Mouse (Mus musculus) yolk sac, embryonic 10.5 days (tissue): ENCODE results near the gene Stambpl1.

ENCODE experiments used
- DNase-seq: peaks from one replicate; pipeline ENCODE4 v3.0.0-alpha.2; 2017; ENCODE audit warnings: low spot score

Stambpl1 gene

DNA sequence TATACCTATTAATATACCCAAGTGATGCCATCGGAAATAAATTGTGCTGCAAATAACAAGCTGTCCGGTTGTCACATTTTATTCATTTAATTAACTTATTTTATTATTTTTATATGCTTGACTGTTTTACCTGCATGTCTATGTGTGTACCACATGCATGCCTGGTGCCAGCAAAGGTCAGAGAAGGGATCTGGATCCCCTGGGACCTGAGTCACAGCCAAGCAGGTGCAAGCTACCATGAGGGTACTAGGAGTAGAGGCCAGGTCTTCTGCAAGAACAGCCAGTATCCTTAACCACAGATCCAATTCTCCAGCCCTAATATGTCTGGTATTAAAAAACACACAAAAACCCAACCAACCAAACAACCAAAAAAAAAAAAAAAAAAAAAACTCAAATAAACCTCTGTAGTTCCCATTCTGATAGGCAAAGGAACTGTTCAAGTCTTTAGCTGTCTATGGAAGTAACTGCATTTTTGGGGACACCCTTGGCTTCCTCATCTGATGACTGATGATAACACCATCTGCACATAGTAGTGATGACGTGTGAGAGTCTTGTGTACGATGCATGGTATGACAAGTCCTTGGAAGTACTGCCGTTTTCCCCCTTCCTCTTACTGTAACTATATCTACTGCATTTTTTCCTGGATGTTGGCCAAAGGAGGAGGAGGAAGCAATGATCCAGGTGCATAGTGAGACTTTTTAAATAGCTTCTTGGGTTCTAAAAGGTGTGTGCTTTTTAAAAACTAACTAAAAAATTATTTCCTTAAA is 48.4 kb downstream of the Stambpl1 start:
- DNase-seq, result no peak

DNA sequence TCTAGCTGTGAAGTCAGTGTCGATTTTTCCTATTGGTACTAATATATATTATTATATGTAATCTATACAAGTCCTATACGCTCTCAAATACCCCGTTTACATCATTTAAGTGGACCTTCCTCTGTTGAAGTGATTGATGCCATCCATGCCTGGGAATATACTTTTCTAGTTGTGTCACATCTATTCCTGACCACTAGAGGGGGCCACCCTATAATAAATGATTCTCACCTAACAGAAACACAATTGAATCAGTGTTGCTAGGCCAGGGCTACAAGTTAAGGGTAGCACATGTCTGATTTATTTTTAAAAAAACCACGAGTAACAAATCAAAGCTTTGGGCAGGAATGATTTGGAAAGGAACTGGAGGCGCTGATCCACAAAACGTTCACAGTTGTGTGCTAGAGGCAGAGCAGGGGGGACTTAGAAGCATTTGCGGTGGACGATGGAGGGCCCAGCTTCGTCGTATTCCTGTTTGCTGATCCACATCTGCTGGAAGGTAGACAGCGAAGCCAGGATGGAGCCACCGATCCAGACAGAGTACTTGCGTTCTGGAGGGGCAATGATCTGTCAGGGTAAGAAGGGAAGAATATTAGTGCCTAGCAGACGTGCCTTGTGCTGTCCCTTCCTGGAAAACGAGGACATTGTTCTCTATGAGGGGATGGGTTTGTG is 49.4 kb downstream of the Stambpl1 start:
- DNase-seq, result no peak

DNA sequence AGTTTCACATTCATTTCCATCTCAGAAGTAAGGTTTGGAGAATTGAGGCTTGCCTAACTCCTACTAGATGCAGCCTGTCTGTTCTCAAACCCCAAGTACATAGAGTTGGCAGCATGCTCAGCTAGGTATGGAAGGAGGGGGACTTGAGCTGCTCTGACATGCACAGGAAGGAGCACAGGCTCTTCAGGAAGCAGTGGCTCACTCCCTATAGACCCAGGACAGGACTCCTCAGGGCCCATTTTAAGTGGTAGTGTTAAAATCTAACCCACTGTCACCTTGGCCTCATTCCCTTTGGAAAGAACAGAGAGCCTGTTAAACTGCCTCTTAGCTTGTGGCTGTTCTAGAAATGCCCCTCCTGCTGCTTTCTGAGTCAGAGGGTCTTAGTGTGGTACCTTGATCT is 50.9 kb downstream of the Stambpl1 start:
- no peak for DNase-seq

DNA sequence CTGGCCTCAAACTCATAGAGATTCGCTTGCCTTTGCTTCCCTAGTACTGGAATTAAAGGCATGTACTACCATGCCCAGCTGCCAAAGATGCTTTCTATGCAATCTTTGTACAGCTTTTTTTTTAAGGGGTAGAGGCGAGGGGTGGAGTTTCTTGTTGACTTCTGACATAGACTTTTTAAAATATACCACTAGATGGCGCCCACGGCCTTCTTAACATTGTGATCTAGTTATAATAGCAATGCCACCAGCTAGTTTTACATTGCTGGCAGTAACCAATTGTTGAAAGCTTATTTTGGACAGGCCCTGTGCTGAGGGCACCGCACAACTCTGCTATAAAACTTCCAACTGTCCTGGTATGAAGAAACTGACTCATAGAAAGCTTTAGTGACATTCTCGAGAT is 52.0 kb downstream of the Stambpl1 start:
- DNase-seq, result peak; percentile 48

DNA sequence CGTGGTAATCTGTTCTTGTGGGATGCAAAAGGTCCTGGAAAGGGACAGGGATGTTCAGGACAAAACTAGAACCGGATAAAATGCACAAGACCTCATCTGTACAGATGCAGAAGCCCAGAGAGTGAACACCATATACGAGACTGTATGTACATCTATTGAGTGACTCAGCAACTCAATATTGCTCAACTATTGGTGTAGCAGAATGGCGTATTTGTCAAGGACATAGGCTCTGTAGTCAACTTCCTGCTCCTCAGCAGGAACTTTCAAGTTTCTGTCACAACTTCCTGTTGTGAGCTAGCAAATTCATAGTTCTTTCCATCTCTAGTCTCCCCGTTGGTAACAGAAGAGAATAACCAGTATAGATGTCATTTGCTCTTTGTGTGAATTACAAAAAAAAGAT is 56.5 kb downstream of the Stambpl1 start:
- no peak for DNase-seq

DNA sequence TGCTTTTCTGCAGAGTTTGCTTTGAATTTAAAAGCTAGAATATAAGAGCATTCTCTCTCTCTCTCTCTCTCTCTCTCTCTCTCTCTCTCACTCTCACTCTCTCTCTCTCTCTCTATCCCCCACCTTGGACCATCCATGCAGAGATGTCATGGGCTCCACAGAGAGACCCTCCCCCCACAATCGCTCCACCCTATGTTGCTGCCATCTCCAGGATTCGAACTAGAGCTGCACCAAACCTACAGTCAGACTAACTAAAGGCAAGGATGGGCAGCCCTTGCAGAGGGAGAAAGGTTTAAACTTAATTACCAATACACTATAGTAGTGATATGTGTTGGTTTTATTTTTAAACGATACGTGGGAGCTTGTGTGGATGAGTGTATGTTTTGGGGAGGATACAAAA is 58.6 kb downstream of the Stambpl1 start:
- no peak for DNase-seq

DNA sequence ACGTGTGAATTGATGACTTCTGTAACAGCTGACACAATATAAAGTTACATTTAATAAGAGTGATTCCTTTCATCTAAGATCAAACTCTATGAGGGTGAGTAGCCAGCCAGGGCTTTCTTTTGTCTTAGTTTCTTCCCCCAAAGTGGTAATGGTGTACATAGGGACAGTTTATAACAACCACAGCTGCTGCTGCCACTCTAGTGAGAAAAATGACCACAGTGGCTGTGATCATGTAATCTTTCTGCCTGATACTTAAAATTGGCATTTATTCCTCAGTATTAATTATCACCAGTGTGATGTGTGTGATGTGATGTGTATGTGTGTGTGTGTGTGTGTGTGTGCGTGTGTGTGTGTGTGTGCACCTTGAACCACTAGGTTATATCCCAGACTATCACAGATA is 59.9 kb downstream of the Stambpl1 start:
- DNase-seq, result no peak

DNA sequence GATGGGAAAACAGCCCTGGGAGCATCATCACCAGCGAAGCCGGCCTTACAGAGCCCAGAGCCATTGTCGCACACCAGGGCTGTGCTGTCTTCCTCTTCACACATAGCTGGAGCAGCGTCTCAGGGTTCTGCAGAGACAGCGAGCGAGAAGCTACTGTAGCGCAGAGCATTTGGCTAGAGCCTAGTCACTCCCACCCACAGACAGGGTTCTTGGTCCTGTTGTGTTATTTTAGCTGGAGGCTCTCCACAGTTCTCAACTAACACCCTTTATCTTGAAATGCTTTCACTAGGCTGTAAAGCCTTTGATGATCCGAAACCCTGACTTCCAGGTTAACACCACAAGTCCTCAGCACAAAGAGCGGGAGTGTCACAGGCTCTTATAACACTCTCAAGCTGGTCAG is 60.4 kb downstream of the Stambpl1 start:
- no peak for DNase-seq

DNA sequence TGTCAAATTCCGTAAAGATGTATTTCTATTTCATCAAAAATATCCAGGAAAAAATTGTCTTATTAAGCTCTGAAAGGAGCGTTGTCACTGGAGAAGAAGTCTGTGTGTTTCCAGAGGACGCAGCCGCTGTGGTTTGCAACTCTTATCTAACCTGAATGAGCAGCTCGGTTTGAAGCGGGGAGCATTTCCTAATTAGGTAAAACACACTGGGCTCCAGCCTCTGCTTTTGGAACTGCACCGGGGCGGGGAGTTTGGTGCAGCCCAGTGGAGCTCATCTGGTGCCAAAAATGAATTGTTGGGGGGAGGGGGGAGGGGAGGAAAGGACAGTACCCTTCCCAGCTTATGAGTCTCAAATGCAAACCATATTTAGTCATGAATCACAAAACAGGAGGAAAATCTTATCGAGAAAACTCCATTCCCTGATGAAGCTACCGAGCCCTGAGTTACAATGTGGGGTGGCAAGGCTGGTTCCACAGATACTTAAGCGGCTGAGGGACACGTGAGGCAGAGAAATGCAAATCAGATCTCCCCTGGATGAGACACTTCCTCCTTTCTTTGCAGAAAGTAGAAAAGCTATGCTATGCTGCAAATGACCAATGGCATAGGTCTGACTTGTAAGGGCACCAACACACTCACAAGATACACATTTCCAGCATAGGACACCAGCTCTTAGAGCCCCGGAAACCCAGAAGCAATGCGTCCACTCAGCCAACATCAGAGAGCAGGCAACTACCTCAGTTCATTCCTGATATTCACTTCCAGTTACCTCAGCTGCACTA is 62.3 kb downstream of the Stambpl1 start:
- no peak for DNase-seq

DNA sequence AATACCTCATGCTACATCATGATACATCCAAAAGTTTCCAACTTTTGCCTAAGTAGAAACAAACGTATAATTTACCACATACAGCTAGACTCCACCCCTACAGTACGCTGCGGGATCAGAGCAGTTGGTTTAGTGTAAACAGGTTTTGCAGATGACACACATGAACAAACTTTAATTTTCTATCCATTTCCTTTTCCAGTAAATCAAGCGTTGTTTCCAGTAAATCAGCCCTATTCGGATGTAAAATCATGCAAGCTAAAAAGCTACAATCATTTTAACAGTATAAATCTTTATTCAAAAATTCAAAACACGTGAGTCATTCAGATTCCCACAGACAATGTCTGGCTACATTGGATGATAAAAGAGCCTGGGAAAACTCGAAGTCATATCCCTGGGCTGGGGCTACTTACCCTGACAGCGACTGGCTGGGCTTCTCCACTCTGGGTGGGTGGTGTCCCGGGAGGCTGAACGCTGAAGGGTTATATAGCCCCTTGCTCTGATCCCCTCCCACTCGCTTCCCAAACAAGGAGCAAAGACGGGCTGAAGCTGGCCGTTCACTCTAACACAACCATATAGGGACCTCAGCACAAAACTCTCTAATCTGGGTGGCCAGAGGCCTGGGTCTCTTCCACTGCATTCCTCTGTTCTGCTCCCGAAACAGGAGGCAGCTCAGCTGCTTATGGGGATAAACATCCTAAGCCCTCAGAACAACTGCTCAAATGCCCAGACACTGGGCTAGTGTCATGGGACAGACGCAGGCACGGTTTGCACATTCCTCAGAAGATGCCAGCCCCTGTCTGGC is 63.1 kb downstream of the Stambpl1 start, which contains the start of gene Acta2:
Gene Acta2, minus strand, starts transcription at position 711 of the 802 bp plus-strand sequence.
- DNase-seq, result peak; percentile 41

DNA sequence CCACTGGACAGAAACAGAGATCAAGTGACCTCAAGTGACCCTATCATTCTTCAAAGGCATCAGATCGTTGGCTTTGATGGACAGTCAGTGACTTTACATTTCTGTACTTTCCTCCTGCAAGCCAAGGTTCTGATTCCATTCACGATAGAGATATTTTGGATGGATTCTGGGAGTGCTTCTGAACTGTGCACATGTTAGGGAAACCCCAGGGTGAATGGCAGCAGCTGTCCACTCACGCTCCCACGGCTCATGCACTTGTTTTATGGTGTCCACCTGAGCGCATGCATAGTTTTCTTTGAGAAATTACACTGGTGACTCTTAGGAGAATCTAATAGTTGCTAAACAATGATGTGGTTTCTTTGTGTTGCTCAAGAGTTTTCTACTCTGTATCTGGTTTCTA is 64.1 kb downstream of the Stambpl1 start:
- DNase-seq, result no peak

DNA sequence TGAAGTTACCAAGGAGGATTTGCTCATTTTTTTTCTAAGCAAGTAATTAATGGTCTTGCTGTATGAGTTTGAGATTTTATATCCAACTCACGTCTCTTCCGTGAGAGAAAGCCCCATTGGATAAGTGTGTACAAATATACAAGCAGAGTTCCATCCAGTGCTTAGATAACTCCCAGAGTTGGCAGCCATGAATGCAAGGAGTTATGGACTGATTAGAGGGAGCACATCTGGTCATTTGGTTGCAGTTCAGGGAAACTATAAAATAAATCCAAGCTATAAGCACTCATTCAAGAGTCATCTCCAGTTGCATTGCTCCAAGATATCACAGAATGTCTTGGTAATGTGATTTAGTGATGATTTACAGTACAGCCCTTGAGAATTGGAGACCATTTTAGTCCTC is 64.9 kb downstream of the Stambpl1 start:
- DNase-seq, result no peak

DNA sequence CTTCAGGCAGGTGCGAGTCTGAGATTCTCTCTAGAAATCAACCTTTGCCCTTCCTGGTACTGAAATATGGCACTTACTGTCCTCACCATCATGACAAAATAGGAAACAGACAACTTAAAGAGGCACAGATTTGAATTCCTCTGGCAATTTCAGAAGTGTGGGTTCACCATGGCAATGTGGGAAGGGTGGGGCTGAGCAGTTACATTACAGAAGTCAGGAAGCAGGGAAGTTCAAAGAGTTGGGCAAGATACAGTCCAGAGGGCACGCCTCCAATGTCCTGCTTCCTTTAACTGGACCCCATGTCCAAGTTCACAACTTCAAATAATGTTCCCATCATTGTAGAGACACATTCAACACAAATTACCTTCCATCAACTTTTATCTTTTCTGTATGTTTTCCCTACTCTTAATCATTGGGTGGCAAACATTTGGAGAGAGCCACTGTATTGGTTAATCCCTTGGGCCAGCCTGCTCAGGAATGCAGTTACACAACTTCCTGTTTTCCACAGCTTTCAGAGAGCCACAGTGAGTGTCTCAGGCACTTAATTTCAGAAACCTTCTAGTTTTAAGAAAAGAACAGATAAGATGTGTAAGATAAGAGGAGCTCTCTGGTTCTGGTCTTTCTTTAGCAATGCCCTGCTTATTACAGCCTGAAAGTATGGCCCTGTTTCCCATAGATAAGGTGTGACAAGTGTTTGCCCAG is 70.4 kb downstream of the Stambpl1 start:
- DNase-seq, result no peak

DNA sequence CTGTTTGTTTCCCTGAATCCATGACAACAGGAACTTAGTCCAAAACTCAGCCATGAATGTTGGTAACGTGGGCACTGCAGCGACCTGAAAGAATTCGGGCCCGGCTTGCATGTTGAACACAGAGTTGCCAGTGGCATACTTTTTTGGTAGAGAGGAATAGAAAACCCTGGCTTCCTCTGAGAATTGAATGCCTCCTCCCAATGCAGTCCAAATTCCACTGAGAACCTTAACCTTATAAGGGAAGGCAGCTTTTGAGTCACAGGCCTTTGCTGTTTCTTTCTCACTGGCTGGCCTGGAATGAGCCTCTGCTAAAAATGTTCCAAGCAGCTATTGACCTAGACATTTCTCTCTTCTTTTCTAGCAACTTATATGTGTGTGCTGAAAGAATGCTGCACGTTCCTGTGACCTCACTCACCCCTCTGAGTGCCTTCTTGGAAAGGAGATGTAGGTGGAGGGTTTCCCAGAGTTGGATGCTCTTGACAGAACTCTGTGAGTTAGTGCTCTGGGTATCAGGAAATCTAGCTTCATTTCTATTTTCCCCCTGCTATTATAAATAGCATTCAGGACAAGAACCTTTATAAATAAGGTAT is 73.7 kb downstream of the Stambpl1 start:
- DNase-seq, result no peak

DNA sequence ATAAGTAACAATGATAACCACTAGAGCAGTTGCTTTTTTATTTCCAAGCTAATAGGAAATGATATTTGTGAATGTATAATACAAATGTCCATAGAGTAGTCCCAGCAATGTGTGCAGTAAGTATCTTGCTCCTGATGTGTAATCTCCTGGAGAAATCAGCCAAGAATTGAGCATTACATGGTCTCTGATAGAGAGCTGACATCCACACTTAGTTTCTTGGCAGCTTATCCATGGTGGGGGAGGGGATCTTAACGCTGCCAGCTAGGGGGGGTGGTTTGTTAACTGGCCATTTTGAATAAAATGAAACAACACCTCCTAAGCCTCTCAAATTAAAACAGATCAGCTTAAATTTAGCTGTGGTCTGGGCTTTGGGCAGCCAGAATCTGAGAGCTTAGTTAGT is 77.0 kb downstream of the Stambpl1 start:
- DNase-seq, result no peak

DNA sequence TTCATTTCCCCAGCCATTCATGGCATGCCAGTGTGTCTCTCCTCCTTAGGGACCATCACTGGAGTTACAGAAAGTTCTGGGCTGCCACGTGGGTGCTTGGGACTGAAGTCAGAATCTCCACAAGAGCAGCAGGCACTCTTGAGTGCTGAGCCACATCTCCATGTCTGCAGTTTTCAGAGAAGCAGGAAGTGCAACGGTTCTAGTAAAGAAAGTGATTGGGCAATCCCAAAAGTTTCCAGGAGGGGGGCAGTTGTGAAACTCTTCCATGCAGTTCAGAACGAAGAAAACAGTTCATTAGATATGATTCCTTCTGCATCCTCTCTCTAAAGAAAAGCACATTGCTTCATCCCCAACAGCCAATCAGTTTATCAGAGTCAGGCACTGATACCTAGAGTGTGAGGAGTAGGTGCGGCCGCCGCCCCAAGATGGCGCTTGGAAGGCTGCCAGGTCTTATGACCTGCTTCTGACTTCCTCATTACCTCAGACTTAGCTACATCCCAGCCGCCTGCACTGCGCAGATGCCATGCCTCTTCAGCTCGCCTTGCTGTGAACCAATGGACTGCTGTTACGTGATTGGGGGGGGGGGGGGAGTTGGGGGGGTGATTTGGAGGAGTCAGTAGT is 78.2 kb downstream of the Stambpl1 start:
- no peak for DNase-seq

DNA sequence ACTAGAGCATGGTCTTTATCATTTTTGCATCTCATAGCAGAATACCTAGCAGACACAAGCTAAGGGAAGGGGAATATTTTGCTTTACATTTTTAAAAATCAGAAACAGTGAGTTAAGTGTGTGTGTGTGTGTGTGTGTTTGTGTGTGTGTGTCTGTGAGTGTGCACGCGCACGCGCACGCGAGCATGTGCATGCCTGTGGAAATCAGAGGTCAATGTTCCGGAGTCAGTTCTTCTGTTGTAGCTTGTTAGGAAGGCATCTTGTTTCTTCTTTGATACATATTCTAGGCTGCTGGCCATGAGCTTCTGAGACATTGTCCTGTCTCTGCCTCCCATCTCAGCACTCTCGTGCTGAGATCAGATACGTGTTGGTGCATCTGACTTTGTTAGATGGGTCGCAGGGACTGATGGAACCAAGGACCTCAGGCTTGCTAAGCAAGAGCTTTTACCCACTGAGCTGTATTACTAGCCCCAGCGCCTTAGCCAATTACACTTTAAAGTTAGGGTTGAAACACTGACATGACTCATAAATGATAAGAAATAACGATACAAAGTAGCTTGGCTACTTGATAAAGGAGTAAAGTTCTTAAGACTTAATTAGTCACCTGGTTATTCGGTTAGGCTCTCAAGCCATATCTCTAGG is 78.9 kb downstream of the Stambpl1 start:
- no peak for DNase-seq

DNA sequence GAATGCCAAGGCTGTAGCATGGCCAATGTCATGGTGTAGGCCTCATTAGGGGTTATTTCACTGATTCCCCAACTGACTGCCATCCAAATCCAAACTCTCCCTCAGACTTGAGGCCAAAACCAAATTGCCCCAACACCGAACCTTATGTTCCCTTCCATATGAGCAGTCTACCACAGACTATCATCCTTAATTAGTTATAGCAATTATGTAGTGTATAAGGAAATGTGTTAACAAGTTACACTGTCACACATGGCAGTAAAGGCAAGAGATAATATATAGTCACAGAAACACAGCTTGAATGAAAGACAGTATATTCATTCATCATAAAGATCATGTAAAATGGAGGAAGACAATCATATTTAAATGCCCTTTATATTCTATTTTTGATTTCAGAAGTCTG is 81.0 kb downstream of the Stambpl1 start:
- no peak for DNase-seq

DNA sequence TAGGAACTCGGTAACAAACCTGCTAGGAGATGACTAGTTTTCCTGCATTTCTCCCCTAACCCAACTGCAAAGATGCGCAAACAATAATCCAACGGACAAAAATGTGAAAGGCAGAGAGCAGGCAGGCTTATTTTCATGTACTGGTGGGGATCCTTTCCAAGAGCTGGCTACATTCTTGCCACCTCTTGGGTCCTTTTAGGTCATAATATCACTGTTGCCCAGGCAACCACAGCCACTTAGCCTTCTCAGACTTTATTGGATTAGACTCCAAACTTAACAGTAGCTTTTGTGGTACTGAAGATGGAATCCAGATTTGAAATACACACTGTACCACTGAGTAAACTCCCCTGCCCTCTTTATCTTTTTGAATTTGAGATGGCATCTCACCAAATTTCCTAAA is 86.0 kb downstream of the Stambpl1 start:
- no peak for DNase-seq

DNA sequence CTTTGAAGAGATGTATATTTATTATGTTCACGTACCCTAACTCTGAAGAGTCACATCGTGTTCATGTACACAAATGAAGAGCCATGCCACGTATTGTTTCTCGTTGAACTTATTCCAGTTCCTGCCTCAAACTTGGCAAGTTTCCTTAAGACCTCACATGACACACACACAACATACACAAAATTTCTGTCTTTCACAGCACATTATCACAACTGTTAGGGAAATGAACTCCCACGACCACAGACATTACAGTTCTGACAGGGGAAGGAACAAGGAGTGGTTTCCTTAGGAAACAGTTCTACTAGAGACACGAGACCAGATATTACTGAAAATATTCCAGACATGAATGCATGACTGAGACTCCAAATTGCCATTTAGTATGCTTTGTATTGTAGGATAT is 91.6 kb downstream of the Stambpl1 start:
- no peak for DNase-seq
